Mouse (Mus musculus) inflammation-experienced regulatory T-cells, adult 6 months (primary cell): ENCODE data around the gene Ndufb4. TPM values are rescaled to one million over a fixed set of nuclear protein-coding genes. Genes with fewer than 3 reads are reported as not detected.

Experiments used
- ATAC-seq: one replicate; pipeline ENCODE4 v1.8.0; 2017
- polyA plus RNA-seq, 3 experiments: library from polyadenylated mRNA; unstranded; fragments of 100-300 nt; shearing (Covaris generic); gene quantifications; one replicate each; pipeline ENCODE4 v1.2.1; 2017

The Ndufb4 gene
- polyA plus RNA-seq, 3 experiments from 2014 or later, result 51.4 to 58.7 (median 54.5) TPM

- no peak for ATAC-seq
Measured at GRCm38 (mm10) chr16:37634578-37634977, 19.7 kb downstream of the Ndufb4 start.

DNA sequence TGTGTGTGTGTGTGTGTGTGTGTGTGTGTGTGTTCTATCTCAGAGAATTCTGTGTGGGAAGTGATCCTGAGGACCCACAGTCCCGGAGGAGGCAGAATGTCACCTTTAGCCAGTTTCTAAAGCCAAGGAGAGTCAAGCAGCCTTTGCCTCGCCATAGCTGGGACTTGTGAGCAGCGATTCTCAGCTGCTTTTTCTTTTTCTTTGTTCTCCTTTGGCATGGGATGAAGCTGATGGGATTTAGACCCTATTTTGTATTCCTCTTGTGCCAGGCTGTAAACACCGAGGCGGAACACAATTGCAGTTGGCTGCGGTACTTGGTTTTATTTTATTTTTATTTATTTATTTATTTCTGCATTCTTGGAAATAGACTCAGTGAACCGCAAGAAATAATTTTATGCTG lies 25.2 kb downstream of the Ndufb4 start:
- ATAC-seq, result no peak

DNA sequence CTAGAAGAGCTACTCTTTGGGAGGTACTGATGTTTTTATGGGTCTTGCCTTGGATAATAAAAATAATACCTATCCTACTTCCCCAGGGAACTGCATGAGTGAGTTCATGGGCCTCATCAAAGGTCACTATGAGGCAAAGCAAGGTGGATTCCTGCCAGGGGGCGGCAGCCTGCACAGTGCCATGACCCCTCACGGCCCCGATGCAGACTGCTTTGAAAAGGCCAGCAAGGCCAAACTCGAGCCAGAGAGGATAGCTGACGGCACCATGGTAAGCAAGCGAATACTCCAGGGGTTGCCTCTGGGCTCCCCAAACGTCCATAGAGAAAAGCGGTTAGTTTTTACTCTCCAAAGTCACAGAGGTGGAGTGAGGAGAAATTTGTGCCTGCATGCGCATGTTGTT lies 25.9 kb downstream of the Ndufb4 start:
- ATAC-seq, result no peak

DNA sequence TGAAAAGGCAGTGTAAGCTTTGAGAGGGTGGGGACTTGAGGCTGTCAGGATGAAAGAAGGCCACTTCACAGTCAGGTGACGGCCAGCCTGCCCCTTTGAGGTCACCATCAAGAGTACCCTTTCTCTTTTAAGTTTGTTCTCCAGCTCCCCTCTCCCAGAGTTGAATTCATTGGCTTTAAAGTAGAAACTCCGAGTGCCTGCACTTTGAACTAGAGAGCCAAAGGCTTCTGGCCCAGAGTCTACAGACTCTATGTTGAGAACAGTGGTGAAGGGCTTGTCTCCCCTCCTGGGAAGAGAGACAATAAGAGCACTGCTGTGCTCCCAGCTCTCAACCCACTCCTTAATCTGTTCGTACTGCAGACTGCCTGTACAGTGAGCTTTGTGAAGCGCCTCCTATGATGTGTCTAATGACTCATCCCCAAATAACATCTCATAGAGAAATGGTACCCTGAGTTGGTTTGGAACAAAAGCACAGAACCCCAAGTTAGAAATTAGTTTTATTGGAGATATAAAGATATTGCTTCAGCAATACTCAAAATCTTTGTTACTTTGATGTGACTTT lies 27.8 kb downstream of the Ndufb4 start:
- no peak for ATAC-seq

GRCm38 (mm10) chr16:37622919-37623318 lies 31.3 kb downstream of the Ndufb4 start:
- no peak for ATAC-seq

- ATAC-seq, result no peak
Measured at GRCm38 (mm10) chr16:37622403-37622802, 31.9 kb downstream of the Ndufb4 start.

DNA sequence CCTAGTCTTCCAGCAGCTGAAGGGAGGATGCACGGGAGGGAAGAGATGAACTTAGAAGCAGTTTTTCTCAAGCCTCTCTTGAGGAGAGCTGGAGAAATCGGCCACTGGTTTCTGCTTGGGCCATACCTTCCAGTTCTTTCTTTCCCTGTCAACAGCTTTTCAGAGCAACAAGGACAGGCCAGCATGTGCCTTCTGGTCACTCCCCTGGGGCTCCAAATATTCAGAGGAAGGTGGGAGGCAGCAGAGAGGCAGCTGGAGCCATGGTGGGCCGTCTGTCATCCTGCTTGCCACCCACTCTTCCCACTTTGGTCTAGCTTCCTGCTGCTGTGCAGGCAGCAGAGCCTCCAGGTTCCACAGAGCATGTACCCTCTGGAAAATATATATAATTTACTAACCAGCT lies 36.6 kb downstream of the Ndufb4 start:
- ATAC-seq, result no peak

GRCm38 (mm10) chr16:37616104-37616503 lies 38.1 kb downstream of the Ndufb4 start:
- no peak for ATAC-seq

GRCm38 (mm10) chr16:37615429-37615828 lies 38.8 kb downstream of the Ndufb4 start:
- ATAC-seq, result no peak

GRCm38 (mm10) chr16:37614540-37614939 lies 39.7 kb downstream of the Ndufb4 start:
- ATAC-seq, result no peak

DNA sequence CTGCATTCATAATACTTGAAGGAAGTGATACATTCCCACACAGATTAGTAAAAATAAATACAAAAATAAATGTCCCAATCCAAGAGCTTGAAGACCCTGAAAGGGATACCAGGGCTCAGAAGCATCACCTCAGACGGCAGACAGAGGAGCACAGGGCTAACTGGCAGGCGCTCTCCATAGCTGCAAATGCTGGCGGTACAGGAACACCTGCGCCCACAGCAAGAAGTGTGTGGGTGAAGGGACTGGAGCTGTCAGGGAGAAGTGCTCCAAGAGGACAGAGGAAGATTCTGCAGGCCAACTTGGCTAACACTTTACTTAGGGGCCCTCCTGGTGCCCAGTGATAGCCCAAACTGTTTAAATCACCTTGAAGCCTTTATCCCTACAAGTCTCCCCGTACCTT lies 42.2 kb downstream of the Ndufb4 start:
- no peak for ATAC-seq

GRCm38 (mm10) chr16:37611072-37611471 lies 43.2 kb downstream of the Ndufb4 start:
- ATAC-seq, result no peak

GRCm38 (mm10) chr16:37610333-37610732 lies 43.9 kb downstream of the Ndufb4 start:
- ATAC-seq, result no peak

- ATAC-seq, result no peak
Measured at GRCm38 (mm10) chr16:37604243-37604642, 50.0 kb downstream of the Ndufb4 start.

DNA sequence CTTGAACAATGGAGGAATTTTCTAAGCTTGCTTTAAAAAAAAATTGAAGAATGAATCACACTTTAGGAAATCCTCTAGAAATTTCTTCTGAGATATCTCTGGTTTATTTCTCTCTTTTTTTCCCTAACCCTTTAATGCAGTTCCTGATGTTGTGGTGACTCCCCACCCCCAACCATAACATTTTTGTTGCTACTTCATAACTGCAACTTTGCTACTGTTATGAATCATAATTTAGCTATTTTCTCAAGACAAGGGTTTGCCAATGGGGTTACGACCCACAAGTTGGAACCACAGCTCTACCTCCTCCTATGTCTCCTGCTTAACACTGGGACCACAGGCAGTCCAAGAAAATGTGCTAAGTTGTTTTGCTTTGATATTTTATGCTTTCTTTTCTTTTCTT lies 50.8 kb downstream of the Ndufb4 start:
- no peak for ATAC-seq

DNA sequence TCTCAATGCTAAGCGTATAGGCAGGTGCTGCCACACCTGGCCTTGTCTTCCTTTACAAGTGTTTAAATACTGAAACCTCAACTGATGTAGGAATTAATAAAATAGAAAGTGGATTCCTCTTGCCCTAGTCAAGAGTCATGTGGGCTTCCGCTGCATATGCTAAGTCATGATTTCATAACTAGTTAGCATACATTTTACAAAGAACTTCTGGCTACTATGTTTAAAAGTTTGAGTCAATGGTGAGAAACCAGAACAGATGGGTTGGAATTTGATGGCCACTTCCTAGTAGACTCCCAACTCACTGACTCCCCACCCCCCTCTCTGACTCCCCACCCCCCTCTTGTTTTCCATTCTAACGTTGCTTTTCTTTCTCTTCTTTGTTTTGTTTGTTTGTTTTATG lies 54.9 kb downstream of the Ndufb4 start:
- no peak for ATAC-seq

DNA sequence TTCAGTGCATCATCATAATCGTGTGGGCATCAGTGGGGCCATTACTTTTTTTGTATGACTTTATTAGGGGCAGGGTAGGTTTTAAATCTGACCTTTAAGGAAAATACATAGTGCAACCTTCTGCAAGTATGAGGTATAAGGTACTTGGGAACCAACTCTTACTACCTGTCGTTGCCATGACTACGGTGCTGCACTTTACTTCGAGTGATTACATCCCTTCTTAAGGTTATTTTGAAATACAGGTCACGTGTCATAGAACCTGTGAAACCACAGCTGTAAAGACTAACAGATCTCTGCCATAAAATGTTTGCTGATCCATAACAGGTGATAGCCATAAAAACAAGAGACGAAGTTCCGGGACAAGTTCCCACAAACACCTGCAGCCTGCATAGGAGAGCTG lies 55.8 kb downstream of the Ndufb4 start:
- no peak for ATAC-seq

DNA sequence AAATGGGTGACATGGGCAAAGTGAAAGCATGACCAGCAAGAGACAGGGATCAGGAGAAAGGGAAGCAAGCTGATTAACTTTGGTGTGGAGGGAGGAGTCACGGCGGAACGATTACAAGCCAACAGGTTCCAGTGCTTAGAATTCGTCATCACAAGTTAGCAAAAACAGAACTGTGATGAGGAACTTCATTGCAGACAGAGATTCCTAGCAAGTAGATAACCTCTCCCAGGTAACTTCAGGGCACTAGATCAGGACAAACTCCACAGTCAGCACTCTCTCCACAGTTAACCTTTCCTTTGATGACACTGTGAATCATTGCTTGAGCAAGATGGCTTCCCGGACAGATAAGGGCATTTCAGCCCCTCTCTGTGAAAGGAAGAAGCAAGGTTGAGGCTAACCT lies 56.8 kb downstream of the Ndufb4 start:
- no peak for ATAC-seq

Other genes with a start within 250 kb of the Ndufb4 start
- 10 to 100 TPM; 11.2 to 16.2 (median 14.4) TPM for gene Gtf2e1, start 114.7 kb downstream of the Ndufb4 start, polyA plus RNA-seq
- gene Rabl3, start 114.6 kb downstream of the Ndufb4 start, polyA plus RNA-seq, result 10 to 100 TPM; 12.6 to 14.2 (median 13.2) TPM
- gene Hgd, start 74.3 kb downstream of the Ndufb4 start, polyA plus RNA-seq, result not detected
- gene Fstl1, start 122.4 kb upstream of the Ndufb4 start, polyA plus RNA-seq, result under 1 TPM in 1 of 3 experiments, not detected in 2; 0.27 TPM
- not detected for gene Gm36028, start 206.7 kb upstream of the Ndufb4 start, polyA plus RNA-seq
- gene Lrrc58, start 213.9 kb upstream of the Ndufb4 start, polyA plus RNA-seq, result 10 to 100 TPM; 16.9 to 21.9 (median 19.5) TPM